Mouse (Mus musculus) embryonic fibroblast, embryonic 13.5 days (primary cell): Measurements from ENCODE around the gene Fcho2. TPM values are rescaled to one million over a fixed set of nuclear protein-coding genes. Genes with fewer than 3 reads are reported as not detected.

Experiments
- H3K27ac ChIP-seq: 2 replicates; pipeline ENCODE4 v1.5.1; 2012; ENCODE audit warnings: low read length, control low read depth, inconsistent platforms; ENCODE audit not compliant: insufficient read depth
- H3K4me1 ChIP-seq: 2 replicates; pipeline ENCODE4 v1.6.1; 2011; ENCODE audit warnings: low read length; ENCODE audit not compliant: control insufficient read depth, insufficient read depth
- H3K4me3 ChIP-seq: 2 replicates; pipeline ENCODE4 v1.5.1; 2011; ENCODE audit warnings: mild to moderate bottlenecking, control low read depth, low read length; ENCODE audit not compliant: insufficient read depth
- CTCF ChIP-seq: IDR thresholded peaks from 2 replicates; pipeline ENCODE4 v1.5.1; 2011; ENCODE audit warnings: mild to moderate bottlenecking, control low read depth, low read length, moderate library complexity, borderline replicate concordance; ENCODE audit not compliant: insufficient read depth
- POLR2A ChIP-seq: IDR thresholded peaks from 2 replicates; pipeline ENCODE4 v1.6.1; 2011; ENCODE audit warnings: low read depth, mild to moderate bottlenecking, control low read depth, low read length, moderate library complexity
- polyA plus RNA-seq: library from polyadenylated mRNA; stranded (reverse); fragments of >200 nt; gene quantifications from 2 replicates; pipeline ENCODE4 v1.2.4, GENCODE M21; 2011; ENCODE audit warnings: low read depth; ENCODE audit not compliant: missing spikeins, insufficient read length

The Fcho2 gene
- polyA plus RNA-seq, 1 experiment: 57.6 TPM

GRCm38 (mm10) chr13:98761771-98762170 lies 53.5 kb downstream of the Fcho2 start:
- no peak for TF ChIP-seq CTCF
- TF ChIP-seq POLR2A: no peak
- H3K4me1 ChIP-seq: no peaks in the 10 kb centered on the region
- H3K4me3 ChIP-seq: no peak overlapping the region
- H3K27ac ChIP-seq: no peak overlapping the region

- H3K4me3 ChIP-seq: no peak overlapping the region
- H3K4me1 ChIP-seq: no peaks in the 10 kb centered on the region
- no peak overlapping the region for H3K27ac ChIP-seq
- TF ChIP-seq CTCF (no peak), POLR2A (no peak)
Observed at GRCm38 (mm10) chr13:98755886-98756285, 59.4 kb downstream of the Fcho2 start.

GRCm38 (mm10) chr13:98744679-98745078 lies 70.6 kb downstream of the Fcho2 start:
- Histone ChIP-seq H3K4me1 (no peaks in the 10 kb centered on the region), H3K4me3 (no peak overlapping the region), H3K27ac (no peak overlapping the region)
- TF ChIP-seq CTCF: no peak
- no peak for TF ChIP-seq POLR2A

- Histone ChIP-seq H3K4me3 (no peak overlapping the region), H3K27ac (no peak overlapping the region), H3K4me1 (no peaks in the 10 kb centered on the region)
- TF ChIP-seq CTCF (no peak), POLR2A (no peak)
Observed at GRCm38 (mm10) chr13:98743829-98744228, 71.4 kb downstream of the Fcho2 start.

- no peak overlapping the region for H3K4me3 ChIP-seq
- no peak for TF ChIP-seq POLR2A
- no peak for TF ChIP-seq CTCF
- H3K4me1 ChIP-seq: no peaks in the 10 kb centered on the region
- no peak overlapping the region for H3K27ac ChIP-seq
Observed at GRCm38 (mm10) chr13:98743214-98743613, 72.0 kb downstream of the Fcho2 start.

GRCm38 (mm10) chr13:98738213-98738612 lies 77.0 kb downstream of the Fcho2 start:
- H3K4me1 ChIP-seq: no peaks in the 10 kb centered on the region
- TF ChIP-seq CTCF (no peak), POLR2A (no peak)
- H3K4me3 ChIP-seq: no peak overlapping the region
- no peak overlapping the region for H3K27ac ChIP-seq

GRCm38 (mm10) chr13:98733292-98733691 lies 82.0 kb downstream of the Fcho2 start:
- Histone ChIP-seq H3K4me3 (no peak overlapping the region), H3K4me1 (no peaks in the 10 kb centered on the region), H3K27ac (no peak overlapping the region)
- TF ChIP-seq POLR2A (no peak), CTCF (no peak)

- no peak overlapping the region for H3K27ac ChIP-seq
- H3K4me3 ChIP-seq: no peak overlapping the region
- TF ChIP-seq POLR2A (no peak), CTCF (no peak)
- H3K4me1 ChIP-seq: no peaks in the 10 kb centered on the region
Observed at GRCm38 (mm10) chr13:98729271-98730062, 85.8 kb downstream of the Fcho2 start.

GRCm38 (mm10) chr13:98726494-98726893 lies 88.8 kb downstream of the Fcho2 start:
- TF ChIP-seq CTCF: no peak
- Histone ChIP-seq H3K4me1 (no peaks in the 10 kb centered on the region), H3K27ac (no peak overlapping the region), H3K4me3 (no peak overlapping the region)

GRCm38 (mm10) chr13:98723430-98723829 lies 91.8 kb downstream of the Fcho2 start:
- H3K27ac ChIP-seq: no peak overlapping the region
- no peak for TF ChIP-seq CTCF
- H3K4me3 ChIP-seq: no peak overlapping the region
- no peaks in the 10 kb centered on the region for H3K4me1 ChIP-seq
